Mouse (Mus musculus) spleen, adult 18-20 months (tissue): Measurements from ENCODE around the gene Ccdc85b.

Experiments used
- DNase-seq, 2 experiments: peaks; one replicate each; pipeline ENCODE4 v3.0.0; 2022; ENCODE audit warnings: mixed read lengths in 2 of 2

Ccdc85b gene

DNA sequence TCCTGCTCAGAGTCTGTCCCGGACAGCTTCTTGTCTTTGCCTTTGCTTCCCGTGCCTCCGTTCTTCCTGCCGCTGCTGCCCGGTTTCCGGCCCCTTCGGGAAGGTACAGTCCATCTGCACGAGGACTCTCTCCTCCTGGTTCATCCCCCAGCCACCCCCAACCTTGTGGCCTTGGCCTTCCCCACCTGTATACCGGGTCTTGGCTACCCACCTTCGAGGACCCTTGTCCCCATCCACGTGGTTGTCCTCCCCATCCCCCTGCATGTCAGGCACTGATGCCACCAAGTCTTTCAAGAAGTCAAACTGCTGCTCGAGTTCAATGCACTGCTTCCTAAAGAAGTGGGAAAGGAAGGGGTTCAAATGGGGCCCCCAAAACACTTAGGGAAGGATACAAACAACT is 34.1 kb downstream of the Ccdc85b start:
- DNase-seq: no peak

DNA sequence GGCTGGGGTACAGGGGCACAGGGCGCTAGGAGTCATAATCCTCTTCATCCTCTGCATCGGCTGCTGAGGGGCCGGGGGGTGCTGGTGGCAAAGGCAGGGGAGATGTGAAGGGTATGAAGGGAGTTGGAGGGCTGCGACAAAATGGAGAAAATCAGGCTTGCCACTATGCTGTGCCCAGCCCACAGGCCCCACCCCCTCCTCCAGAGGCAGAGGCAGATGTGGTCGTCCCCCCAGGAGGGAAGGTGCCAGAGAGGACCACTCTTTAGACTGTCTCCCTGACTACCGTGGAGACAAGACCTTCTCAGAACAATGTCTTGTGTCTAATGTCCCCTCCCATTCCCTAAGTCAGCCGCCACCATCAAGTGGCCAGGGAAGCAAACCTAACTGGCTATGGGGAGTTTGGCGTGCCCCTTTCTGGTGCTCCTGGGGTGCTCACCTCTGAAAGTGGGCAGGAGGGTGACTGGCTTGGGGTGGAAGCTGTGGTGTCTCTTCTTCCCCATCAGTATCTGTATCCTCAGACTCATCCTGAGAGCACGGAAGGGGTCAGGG is 34.7 kb downstream of the Ccdc85b start:
- DNase-seq: no peak

DNA sequence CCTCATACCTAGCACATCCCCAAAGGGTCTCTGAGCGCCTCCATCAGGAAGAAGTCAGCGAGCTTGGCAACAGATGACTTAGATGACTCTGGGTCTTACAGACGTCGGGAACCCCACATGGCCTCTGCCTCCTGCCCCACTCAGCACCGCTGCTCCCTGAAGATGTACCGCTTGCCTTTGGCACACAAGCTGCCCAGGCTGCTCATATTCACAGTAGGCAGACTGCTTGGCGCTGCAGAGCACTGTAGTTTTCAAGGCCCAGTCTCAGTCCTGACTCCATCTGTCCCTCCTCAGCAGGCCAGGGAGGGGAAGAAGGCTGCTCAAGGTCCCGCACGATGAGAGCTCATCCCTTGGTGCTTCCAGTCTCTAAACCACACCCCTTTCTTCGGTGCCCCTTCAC is 35.4 kb downstream of the Ccdc85b start:
- no peak for DNase-seq

DNA sequence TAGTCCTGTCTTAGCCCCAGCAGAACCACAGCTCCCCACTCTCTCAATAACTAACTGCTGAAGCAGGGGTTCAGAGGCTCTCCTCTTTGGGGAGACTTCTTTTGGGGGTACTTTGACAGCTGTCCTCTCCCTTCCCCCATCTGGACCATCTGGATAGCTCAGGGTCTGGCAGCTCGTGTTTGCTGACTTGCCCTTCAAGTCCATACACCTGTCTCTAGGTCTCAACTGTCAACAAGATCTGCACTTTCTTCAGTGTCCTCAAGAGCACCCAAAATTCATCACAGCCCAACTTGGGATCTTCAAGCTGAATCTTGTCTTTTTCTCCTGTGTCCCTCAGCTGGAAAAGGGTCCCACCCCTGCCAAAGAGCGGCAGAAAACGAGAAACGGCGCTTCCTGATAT is 35.9 kb downstream of the Ccdc85b start:
- DNase-seq: no peak

DNA sequence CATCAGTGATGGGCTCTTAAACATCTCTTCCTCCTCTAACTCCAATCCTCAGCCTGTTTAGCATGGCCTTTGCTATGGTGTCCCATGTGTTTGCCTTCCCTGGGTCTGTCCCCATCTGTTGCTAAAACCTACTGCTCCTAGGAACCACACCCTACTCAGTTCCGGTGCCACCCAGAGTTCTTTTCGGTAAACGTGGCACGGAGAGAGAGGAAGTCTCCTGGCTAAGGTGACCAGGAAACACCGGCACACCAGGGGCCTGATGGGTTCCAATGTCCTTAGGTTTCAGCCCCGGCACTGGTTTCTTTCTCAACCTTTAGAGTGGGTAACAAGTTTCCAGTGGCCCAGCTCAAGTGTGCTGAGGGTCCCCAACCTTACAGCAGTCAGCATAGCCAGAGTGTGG is 37.1 kb downstream of the Ccdc85b start:
- DNase-seq: no peak

DNA sequence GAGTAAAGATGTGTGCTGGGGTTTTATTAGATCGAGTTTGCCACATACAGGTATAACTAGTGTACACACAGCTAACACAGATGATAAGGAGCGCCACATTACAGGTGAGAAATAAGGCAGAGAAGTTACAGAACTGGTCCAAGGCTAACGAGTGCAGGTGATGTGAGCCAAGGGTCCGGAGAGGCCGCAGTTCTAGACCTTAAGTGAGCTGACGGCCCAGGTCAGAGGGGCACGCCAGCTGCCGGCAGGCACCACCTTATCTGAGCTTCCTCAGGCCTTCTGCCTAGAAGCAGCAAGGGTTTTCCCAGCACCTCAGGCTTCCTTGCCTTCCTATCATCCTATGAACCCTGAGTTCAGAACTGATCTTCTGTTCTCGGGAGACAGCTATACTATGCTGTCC is 38.1 kb downstream of the Ccdc85b start:
- DNase-seq: no peak

DNA sequence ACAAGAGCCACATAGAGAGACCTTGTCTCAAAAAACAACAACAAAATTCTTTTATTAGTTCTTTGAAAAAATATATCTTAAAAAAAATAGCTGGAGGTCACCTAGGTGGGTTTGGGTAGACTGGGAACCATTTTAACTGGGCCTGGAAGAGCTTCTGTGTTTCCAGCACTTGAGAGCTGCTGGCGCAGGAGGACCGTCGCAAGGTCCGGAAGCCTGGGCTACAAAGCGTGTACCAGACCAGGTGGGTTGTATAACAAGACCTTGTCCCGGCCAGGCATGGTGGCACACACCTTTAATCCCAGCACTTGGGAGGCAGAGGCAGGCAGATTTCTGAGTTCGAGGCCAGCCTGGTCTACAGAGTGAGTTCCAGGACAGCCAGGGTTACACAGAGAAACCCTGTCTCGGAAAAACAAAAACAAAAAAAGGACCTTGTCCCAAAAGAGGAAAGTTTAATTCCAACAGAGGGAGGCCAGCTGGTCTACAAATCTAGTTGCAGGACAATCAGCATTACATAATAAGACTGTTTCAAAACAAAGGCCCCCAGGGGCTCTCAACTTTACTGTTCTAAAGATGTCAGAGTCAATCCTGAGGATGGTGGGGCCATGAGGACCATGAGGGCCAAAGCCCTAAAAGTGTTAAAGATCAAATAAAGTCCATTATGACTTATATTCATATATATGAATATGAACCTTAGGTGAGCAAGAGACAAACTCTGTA is 38.8 kb downstream of the Ccdc85b start:
- no peak for DNase-seq

DNA sequence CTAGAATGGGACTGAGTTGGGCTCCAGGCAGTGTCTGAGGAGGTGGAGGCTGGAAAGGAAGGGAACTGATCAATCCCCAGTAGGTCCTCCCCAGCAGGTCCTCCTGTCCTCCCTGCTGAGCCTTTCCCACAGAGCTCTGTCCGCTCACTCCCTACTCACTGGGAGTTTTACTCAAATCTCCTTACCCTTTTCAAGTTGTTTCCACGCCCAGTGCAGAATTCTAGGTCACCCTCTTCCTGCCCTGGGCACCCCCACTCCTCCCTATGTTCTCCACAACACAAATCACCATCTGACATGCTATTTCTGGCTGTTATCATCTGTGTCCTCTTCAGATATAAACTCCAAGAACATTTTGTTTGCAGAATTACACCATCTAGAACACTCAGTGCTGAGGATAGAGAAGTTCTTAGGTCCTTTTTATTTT is 43.1 kb downstream of the Ccdc85b start:
- no peak for DNase-seq

DNA sequence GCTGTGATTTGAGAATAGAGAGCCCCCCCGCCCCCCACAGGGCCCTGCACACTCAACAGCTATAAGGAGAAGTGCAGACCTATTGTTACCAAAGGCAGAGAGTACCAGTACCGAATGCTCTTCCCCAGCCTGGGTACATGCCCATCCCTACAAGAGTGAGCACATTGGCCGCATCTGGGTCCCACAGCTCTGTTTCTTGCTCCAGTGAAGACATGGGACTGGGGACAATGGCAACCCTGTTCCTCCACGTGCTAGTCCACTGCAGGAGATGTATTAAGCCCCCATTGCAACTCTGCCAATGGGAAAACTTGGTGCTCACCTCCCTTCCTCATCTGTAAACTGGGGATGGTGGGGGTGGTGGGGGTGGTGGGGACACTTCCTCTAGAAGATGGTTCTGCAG is 43.9 kb downstream of the Ccdc85b start:
- DNase-seq: no peak

DNA sequence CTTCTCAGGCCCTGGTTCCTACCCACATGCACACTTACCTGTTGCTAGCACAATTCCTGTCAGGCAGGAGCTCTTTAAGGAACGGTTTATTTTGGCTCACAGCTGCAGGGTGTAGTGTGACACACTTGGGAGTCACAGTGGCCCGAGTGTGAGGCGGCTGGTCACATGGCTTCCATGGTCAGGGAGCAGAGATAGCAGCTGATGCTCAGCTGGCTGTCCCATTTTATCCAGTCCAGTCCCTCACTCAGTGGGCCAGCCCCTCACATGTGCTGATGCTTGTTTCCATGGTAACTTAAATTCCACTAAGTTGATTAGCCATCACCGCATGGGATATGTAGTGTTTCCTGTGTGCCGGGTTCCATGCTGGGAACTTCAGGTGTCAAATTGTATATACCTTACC is 45.7 kb downstream of the Ccdc85b start:
- DNase-seq: no peak

DNA sequence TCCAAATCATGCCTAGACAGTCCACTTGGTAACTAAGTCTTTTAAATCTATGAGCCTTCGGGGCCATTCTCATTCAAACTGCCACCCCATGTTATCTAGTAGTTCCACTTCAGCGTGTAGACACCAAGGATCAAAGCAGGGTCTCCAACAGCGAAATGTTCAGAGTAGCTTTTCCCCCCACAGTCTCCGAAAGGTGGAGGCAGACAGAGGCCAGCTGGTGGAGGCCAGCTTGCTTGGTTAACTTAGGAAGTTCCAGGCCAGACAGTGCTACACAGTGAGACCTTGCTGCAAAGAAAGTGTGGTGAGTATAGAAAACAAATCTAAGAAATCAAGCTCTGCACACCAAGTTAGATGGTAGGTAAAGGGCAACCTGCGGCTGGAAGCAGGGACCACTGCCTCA is 47.1 kb downstream of the Ccdc85b start:
- no peak for DNase-seq

DNA sequence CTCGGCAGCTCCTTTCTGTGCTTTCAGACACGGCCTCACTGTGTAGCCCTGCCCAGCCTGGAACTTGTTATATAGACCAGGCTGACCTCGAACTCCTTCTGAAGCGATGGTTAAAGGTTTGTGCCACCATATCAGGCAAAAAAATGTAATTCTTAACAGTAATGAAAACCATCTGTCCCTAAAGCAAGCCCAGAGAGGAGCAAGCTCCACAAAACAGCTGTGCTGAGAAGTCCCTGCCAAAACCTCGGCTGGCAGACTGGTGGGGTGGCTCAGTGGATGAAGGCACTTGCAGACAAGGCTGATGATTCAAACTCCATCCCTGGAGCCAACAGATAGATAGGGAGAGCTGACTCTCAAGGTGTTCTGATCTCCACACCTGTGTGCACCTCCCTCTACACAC is 48.6 kb downstream of the Ccdc85b start:
- no peak for DNase-seq

DNA sequence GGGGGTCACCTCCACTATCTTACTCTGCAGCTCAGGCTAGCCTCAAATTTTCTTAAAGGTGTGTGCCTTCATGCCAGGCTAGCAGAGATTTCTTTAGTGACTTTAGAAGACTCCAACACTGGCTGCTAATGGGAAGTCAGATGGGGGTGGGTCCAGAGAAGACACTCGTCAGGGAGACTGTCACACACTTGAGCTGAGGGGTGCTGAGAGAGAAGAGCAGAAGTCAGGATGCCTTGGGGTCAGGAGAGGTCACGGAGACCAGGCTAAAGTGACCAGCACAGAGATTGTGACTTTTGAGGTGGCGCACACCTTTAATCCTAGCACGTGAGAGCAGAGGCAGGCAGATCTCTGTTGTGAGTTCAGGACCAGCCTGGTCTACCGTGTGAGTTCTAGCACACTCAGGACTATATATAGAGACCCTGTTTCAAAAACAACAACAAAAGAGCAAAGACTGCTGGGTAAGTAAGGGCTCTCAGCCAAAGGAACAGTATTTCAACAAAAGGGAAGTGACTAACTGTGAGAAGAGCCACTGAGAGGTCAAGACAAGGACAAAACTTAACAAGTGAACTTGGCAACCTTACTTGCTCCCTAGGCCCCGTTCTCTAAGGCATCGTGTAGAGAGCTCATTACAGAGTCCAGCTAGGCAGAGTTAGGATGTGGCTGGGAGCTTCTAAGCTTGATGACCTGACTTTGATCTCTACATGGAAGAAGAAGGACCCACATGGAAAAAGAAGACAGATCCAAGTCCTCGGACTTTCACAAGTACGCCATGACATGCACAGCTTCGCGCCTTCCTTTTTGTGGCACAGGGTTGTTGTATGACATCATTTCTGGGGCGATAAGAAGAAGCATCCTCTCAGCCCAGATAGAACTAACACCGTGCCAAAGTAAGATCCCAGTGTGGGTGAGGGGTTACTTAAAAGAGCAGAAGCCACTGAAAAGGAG is 49.4 kb downstream of the Ccdc85b start:
- no peak for DNase-seq

DNA sequence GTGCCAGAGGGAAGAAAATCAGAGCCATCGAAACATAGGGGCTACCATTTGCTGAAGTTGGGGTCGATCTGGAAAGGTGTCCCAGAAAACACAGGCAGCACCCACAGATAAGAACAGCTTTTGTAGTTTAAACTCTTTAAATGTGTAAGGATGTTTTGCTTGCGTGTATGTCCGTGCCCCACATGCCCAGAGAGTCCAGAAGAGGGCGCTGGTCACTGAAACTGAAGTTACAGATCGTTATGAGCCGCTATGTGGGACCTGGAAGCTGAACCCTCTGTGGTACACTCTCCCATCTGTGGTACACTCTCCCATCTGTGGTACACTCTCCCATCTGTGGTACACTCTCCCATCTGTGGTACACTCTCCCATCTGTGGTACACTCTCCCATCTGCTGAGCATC is 50.6 kb downstream of the Ccdc85b start:
- DNase-seq: peak; percentile 41 to 59

DNA sequence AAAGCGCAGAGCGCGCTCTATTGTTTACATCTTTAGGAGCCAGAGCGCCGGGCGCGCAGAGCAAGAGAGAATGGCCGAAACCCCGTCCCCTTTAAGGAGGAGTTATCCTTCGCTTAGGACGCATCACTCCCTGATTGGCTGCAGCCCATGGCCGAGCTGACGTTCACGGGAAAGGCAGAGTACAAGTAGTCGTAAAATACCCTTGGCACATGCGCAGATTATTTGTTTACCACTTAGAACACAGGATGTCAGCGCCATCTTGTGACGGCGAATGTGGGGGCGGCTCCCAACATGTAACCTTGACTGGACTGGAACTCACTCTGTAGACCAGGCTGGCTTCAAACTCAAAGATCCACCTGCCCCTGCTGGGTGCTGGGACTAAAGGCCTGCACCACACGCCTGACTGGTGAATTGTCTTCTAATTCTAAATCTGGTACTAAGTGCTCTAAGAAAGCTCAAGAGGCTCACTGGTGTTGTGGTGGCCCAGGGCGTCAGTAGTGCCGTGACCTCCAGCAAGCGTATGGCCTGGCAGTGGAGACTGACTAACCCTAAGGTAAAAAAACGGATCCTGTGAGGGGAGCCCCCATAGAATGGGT is 51.1 kb downstream of the Ccdc85b start:
- DNase-seq: peak; percentile 33 to 37

DNA sequence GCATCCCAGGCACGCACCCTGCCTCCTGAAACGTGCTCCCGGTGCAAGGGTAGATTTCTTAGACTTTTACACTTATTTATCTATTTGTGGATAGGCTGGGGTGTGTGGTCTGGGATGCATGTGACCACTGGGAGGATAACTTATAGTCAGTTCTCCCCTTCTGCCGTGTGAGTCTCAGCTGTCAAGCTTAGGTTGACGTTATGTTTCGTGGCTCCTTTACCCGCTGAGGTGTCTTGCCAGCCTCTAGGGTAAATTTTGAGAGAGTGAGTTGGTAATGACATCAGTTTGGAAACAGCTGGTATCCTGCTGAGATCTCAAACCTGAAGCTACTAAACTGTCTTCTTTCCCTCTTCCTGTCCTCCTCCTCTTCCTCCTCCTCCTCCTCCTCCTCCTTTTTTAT is 51.8 kb downstream of the Ccdc85b start:
- DNase-seq: no peak
